Mouse (Mus musculus) hindbrain, embryonic 16.5 days (tissue): ENCODE results near the gene Pf4. TPM values are rescaled to one million over a fixed set of nuclear protein-coding genes. Genes with fewer than 3 reads are reported as not detected.

Experiments used
- ATAC-seq: fragments of 200-750 bp; cut with Nextera tagmentation; 2 replicates; pipeline ENCODE4 v1.8.0; 2017; ENCODE audit warnings: moderate TSS enrichment, moderate library complexity
- H3K27ac ChIP-seq: fragments of 300-500 bp; sonication (generic); 2 replicates; pipeline ENCODE4 v1.5.1; 2014; ENCODE audit warnings: low read depth, mild to moderate bottlenecking, control low read depth, low read length, moderate library complexity
- H3K27me3 ChIP-seq: fragments of 300-500 bp; sonication (generic); replicated peaks from 2 replicates; pipeline ENCODE4 v1.6.1; 2014; ENCODE audit warnings: low read length; ENCODE audit not compliant: control insufficient read depth, insufficient read depth
- H3K36me3 ChIP-seq: fragments of 300-500 bp; sonication (generic); 2 replicates; pipeline ENCODE4 v1.6.1; 2014; ENCODE audit warnings: mild to moderate bottlenecking, low read length, moderate library complexity, mixed read lengths; ENCODE audit not compliant: control insufficient read depth, insufficient read depth
- H3K4me1 ChIP-seq: fragments of 300-500 bp; sonication (generic); 2 replicates; pipeline ENCODE4 v1.6.1; 2014; ENCODE audit warnings: low read depth, low read length; ENCODE audit not compliant: control insufficient read depth, insufficient read depth
- H3K4me2 ChIP-seq: fragments of 300-500 bp; sonication (generic); 2 replicates; pipeline ENCODE4 v1.6.1; 2014; ENCODE audit warnings: mild to moderate bottlenecking, low read length, control low read depth, moderate library complexity
- H3K4me3 ChIP-seq: fragments of 300-500 bp; sonication (generic); 2 replicates; pipeline ENCODE4 v1.5.1; 2014; ENCODE audit warnings: mild to moderate bottlenecking, low read length, control low read depth, moderate library complexity
- H3K9ac ChIP-seq: fragments of 300-500 bp; sonication (generic); 2 replicates; pipeline ENCODE4 v1.6.1; 2014; ENCODE audit warnings: low read depth, mild to moderate bottlenecking, control low read depth, low read length, moderate library complexity
- H3K9me3 ChIP-seq: fragments of 300-500 bp; sonication (generic); 2 replicates; pipeline ENCODE4 v1.6.1; 2014; ENCODE audit warnings: mild to moderate bottlenecking, low read length, moderate library complexity; ENCODE audit not compliant: control insufficient read depth
- WGBS: fragments of 180-500 bp; shearing (Covaris S2); extraction: QIAGEN DNeasy Blood & Tissue Kit; methylation state at CpG from one replicate; pipeline ENCODE4 v1.1.7; 2014; 5-methylcytosine and 5-hydroxymethylcytosine counted together
- polyA plus RNA-seq: library from polyadenylated mRNA; unstranded; fragments of >200 nt; fragmentation: Nextera tagmentation; extraction: Ambion mirVana; gene quantifications from 2 replicates; pipeline ENCODE4 v1.2.1, GENCODE M21; 2015

Pf4 gene
- polyA plus RNA-seq, 1 experiment from 2014 or later, result 42.5 TPM

GRCm38 (mm10) chr5:90760844-90761243, 11.4 kb upstream of the Pf4 start:
- no peaks in the 10 kb centered on the region for H3K36me3 ChIP-seq
- H3K9ac ChIP-seq, result no peak overlapping the region
- no peak overlapping the region for H3K27ac ChIP-seq
- H3K4me3 ChIP-seq, result no peak overlapping the region
- no peak overlapping the region for H3K4me2 ChIP-seq
- 95% methylated on average over 2 of the region's 2 CpGs for WGBS
- no peak for ATAC-seq
- H3K4me1 ChIP-seq, result peaks cover 7% of the 10 kb centered on the region; the same call in 1 of the 2 replicates
- H3K9me3 ChIP-seq, result no peaks in the 10 kb centered on the region
- no peaks in the 10 kb centered on the region for H3K27me3 ChIP-seq

DNA sequence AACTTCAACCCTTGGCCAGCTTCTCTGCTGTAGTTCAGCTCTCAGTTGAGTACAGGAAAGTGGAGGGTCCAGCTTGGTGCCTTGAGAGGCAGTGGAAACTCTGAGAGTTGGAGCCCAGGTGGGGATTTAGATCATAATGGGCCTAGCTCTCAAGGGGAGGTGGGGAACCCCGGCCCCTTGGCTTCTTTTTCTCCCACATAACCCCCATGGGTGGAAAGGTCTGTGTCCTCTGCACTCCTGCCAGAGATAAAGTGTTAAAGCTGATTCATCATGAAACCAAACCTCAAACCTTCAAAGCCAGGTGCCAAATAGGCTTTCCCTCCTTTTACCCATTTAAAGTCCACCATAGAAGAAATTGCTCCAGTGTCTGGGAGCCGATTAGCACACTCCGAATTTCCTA, 10.4 kb upstream of the Pf4 start:
- Histone ChIP-seq H3K4me3 (no peak overlapping the region), H3K9me3 (no peaks in the 10 kb centered on the region), H3K27me3 (no peaks in the 10 kb centered on the region), H3K4me1 (peaks cover 7% of the 10 kb centered on the region; the same call in 1 of the 2 replicates), H3K9ac (no peak overlapping the region), H3K4me2 (no peak overlapping the region), H3K27ac (no peak overlapping the region), H3K36me3 (no peaks in the 10 kb centered on the region)
- no peak for ATAC-seq
- 88% methylated on average over 3 of the region's 3 CpGs for WGBS

GRCm38 (mm10) chr5:90763912-90764665, 8.1 kb upstream of the Pf4 start:
- Histone ChIP-seq H3K9ac (no peak overlapping the region), H3K27ac (no peak overlapping the region), H3K9me3 (no peaks in the 10 kb centered on the region), H3K4me2 (no peak overlapping the region), H3K4me1 (no peaks in the 10 kb centered on the region), H3K27me3 (no peaks in the 10 kb centered on the region), H3K36me3 (no peaks in the 10 kb centered on the region), H3K4me3 (no peak overlapping the region)
- 79% methylated on average over 12 of the region's 12 CpGs for WGBS
- ATAC-seq, result no peak

DNA sequence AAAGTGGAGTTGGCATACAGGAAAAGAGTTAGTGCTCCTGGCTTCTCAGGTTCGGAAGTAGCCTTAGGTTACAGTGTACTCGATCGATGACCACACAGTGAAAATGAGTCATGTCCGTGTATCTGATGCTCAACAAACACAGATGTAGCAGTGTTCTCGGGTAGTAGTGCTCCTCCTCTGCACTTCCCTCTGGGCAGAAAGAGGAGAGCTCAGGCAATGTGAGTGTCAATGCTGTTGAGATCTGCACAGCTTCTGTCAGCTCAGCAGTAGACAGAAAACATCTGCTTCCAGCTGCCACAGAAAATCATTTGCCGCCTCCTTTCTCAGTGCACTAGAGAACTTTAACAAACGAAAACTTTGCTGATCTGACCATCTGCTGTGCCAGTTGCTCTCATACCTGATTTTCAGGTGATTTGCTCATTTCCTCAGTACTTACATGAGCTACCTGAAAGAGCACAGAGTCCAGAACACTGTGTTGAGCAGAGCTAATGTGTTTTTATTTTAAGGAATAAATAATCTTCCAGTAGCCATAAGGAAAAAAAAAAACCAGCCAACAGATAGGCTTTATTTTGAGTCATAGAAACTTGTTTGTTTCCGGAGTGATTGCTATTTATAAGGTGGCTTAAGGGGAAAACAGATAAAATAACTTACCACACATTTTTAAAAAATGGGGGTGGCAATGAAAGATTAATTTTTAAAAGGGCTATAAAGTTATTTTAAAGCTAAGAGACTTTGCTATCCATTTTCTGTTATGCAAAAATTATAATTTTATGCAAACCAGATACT, 6.2 kb upstream of the Pf4 start:
- H3K4me2 ChIP-seq, result no peak overlapping the region
- H3K4me1 ChIP-seq, result no peaks in the 10 kb centered on the region
- no peak overlapping the region for H3K4me3 ChIP-seq
- H3K36me3 ChIP-seq, result no peaks in the 10 kb centered on the region
- no peak for ATAC-seq
- H3K9ac ChIP-seq, result no peak overlapping the region
- H3K27ac ChIP-seq, result no peak overlapping the region
- 74% methylated on average over 8 of the region's 8 CpGs for WGBS
- H3K27me3 ChIP-seq, result no peaks in the 10 kb centered on the region
- no peaks in the 10 kb centered on the region for H3K9me3 ChIP-seq

- 69% methylated on average over 3 of the region's 3 CpGs for WGBS
- Histone ChIP-seq H3K9ac (no peak within 1 kb of the TSS), H3K4me1 (no peaks in the 10 kb centered on the region), H3K4me2 (no peak within 1 kb of the TSS), H3K27ac (no peak within 1 kb of the TSS), H3K36me3 (no peaks in the 10 kb centered on the region), H3K9me3 (no peaks in the 10 kb centered on the region), H3K4me3 (no peak within 1 kb of the TSS), H3K27me3 (no peaks in the 10 kb centered on the region)
- no peak for ATAC-seq
Measured at GRCm38 (mm10) chr5:90768218-90768617, 4.0 kb upstream of the Pf4 start, which contains the start of gene Ppbp. Gene Ppbp, plus strand, starts transcription at chr5:90768518.

GRCm38 (mm10) chr5:90771369-90771768, 866 bp upstream of the Pf4 start:
- H3K4me3 ChIP-seq, result no peak overlapping the region
- no peaks in the 10 kb centered on the region for H3K4me1 ChIP-seq
- no peaks in the 10 kb centered on the region for H3K9me3 ChIP-seq
- no peaks in the 10 kb centered on the region for H3K27me3 ChIP-seq
- H3K27ac ChIP-seq, result no peak overlapping the region
- H3K36me3 ChIP-seq, result no peaks in the 10 kb centered on the region
- 84% methylated on average over 3 of the region's 3 CpGs for WGBS
- H3K9ac ChIP-seq, result no peak overlapping the region
- no peak overlapping the region for H3K4me2 ChIP-seq
- no peak for ATAC-seq

DNA sequence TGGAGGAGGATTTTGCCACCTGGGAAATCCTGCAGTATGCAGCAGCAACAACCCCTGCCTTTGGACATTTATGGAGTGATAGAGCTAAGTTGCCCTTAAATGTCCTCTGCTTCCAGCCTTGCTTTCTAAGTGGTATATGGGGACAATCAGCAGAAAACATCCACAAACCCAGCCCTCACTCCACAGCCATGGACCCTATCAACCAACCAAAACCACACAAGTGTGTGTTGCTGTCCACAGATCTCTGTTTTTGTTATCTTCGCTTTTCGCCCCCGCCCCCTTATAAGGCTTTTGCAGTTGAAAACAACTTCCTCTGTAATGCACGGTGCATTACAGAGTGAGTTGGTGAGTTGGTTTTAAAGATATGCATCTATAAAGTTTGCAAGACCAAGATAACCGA, 3.3 kb downstream of the Pf4 start:
- 92% methylated on average over 5 of the region's 5 CpGs for WGBS

GRCm38 (mm10) chr5:90777621-90778020, 5.4 kb downstream of the Pf4 start:
- Histone ChIP-seq H3K4me3 (no peak overlapping the region), H3K4me1 (no peaks in the 10 kb centered on the region), H3K27me3 (no peaks in the 10 kb centered on the region), H3K9ac (no peak overlapping the region), H3K4me2 (no peak overlapping the region), H3K27ac (no peak overlapping the region), H3K9me3 (no peaks in the 10 kb centered on the region), H3K36me3 (no peaks in the 10 kb centered on the region)
- no peak for ATAC-seq
- 81% methylated on average over 10 of the region's 10 CpGs for WGBS

More for the DNA sequence above, 3.3 kb downstream of the Pf4 start:
- Histone ChIP-seq H3K9me3 (no peaks in the 10 kb centered on the region), H3K27me3 (no peaks in the 10 kb centered on the region), H3K4me2 (no peak overlapping the region), H3K4me3 (no peak overlapping the region), H3K4me1 (no peaks in the 10 kb centered on the region), H3K36me3 (no peaks in the 10 kb centered on the region), H3K27ac (no peak overlapping the region), H3K9ac (no peak overlapping the region)
- ATAC-seq, result no peak

DNA sequence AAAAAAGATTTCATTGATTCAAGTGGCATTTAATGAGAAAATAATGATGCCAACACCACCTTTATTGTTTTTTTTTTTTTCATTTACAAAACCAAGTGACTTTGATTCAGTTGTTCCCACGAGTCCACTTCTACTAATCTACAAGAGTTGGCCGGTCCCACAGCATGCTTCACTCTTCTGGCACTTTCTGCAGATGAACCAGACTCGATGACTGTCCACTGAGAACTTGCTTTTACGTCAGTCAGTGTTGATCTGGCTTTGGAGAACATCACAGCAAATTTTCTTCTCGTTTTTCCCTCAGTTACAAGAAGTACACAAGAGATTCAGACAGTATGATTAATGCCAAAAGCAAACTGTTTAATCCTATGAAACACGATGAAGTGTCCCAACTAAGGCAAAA, 6.6 kb downstream of the Pf4 start:
- ATAC-seq, result no peak
- Histone ChIP-seq H3K36me3 (no peaks in the 10 kb centered on the region), H3K4me2 (no peak overlapping the region), H3K27ac (no peak overlapping the region), H3K9ac (no peak overlapping the region), H3K4me3 (no peak overlapping the region), H3K27me3 (no peaks in the 10 kb centered on the region), H3K4me1 (no peaks in the 10 kb centered on the region), H3K9me3 (no peaks in the 10 kb centered on the region)
- 88% methylated on average over 6 of the region's 6 CpGs for WGBS
